Mouse (Mus musculus) olfactory bulb, adult 2 months (tissue): ENCODE measurements at regions not wholly inside any gene's neighbourhood (a gene's known extent, or its start where the extent isn't known, plus 50 kb on each side); places are given as distances from the start of the nearest gene placed in this dataset.

Source experiments
- CTCF ChIP-seq: fragments of 200-500 bp; IDR thresholded peaks from 2 replicates; pipeline ENCODE4 v1.5.1; 2012; ENCODE audit warnings: low read depth, mild to moderate bottlenecking, low read length, moderate library complexity; ENCODE audit not compliant: insufficient read depth
- POLR2A ChIP-seq: fragments of 200-500 bp; IDR thresholded peaks from 2 replicates; pipeline ENCODE4 v1.6.1; 2012; ENCODE audit warnings: mild to moderate bottlenecking, low read depth, low read length, moderate library complexity; ENCODE audit not compliant: insufficient read depth

DNA sequence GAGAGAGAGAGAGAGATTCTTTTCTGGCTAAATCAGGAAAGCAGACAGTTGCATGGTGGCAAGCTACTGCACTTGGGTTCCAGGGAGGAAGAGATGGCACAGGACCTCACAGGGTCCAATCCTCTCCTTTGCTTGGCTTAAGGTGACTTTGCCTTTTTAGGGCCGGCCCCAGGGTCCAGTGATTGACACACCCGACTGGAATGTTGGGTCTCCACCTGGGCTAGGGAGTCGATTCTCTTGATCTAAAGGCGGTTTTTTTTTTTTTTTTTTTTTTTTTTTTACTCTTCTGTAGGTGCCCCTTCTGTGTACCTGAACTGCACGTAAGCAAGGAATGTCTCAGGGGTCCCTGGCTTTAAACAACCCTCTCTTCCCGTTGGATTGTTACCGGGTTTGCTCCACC lies 131.4 kb downstream of the Enc1 start:
- TF ChIP-seq CTCF (no peak), POLR2A (no peak)
